Mouse (Mus musculus): ENCODE results near the gene Ubac1. TPM values are rescaled to one million over a fixed set of nuclear protein-coding genes. Genes with fewer than 3 reads are reported as not detected.

Ubac1 gene
- total RNA-seq (2012; rRNA removed) (74.2 and 79.1 TPM in 2 replicates), polyA plus RNA-seq (2012; ENCODE audit: insufficient read depth in 1 of 2, insufficient read length in 2 of 2, low read depth in 1 of 2, low replicate concordance in 2 of 2, missing spikeins in 1 of 2) (10 to 100 TPM in 1 of 2 experiments, not detected in 1; 88.5 TPM)

GRCm38 (mm10) chr2:26021561-26022257 is at the start of gene Ubac1:
TSS of gene Ubac1 (minus strand) at chr2:26021747.
- H3K36me3 ChIP-seq (ENCODE audit: control insufficient read depth in 1 of 2, insufficient read depth in 2 of 2, low read length in 2 of 2), result peaks cover 0 to 23% of the 10 kb centered on the region in 2 experiments; a peak in 2 of 4 replicates
- no peaks in the 10 kb centered on the region for H3K27me3 ChIP-seq (ENCODE audit: control insufficient read depth in 1 of 2, insufficient read depth in 2 of 2, low read length in 2 of 2)
- peak within 1 kb of the TSS; percentile 83 to 95 for H3K4me3 ChIP-seq (ENCODE audit: control insufficient read depth in 1 of 2, insufficient read depth in 1 of 2, low read depth in 2 of 2, low read length in 2 of 2)
- DNase-seq (ENCODE audit: low read depth, low spot score), result peak; percentile 94
- peak within 1 kb of the TSS; percentile 84 for H3K27ac ChIP-seq (ENCODE audit: control insufficient read depth, low read depth, low read length)
- H3K4me1 ChIP-seq (ENCODE audit: control insufficient read depth in 1 of 2, insufficient read depth in 2 of 2, low read length in 2 of 2), result peaks cover 7 to 26% of the 10 kb centered on the region in 2 experiments
- peak within 1 kb of the TSS; percentile 87 for H3K9ac ChIP-seq (ENCODE audit: control insufficient read depth, low read depth, low read length, poor library complexity, severe bottlenecking)
- peaks cover 20% of the 10 kb centered on the region for H3K79me2 ChIP-seq (ENCODE audit: control insufficient read depth, insufficient read depth, low read length, poor library complexity)
- no peaks in the 10 kb centered on the region for H3K9me3 ChIP-seq (replicated peaks; ENCODE audit: insufficient read depth, low read length)
- TF ChIP-seq E2F4 (IDR thresholded peaks at IDR 0.05; ENCODE audit: borderline replicate concordance, low read depth, low read length), result peak; percentile 39; the same call in 1 of the 2 replicates
- no peak for TF ChIP-seq RAD21 (IDR thresholded peaks at IDR 0.05; ENCODE audit: low read depth, low read length)
- peak; percentile 19 for TF ChIP-seq TCF12 (IDR thresholded peaks at IDR 0.05; ENCODE audit: low read depth, low read length)
- 0 out of 2 replicates have a peak, but pooled peaks have one; percentile 12 for TF ChIP-seq UBTF (IDR thresholded peaks at IDR 0.05; ENCODE audit: borderline replicate concordance, insufficient read depth, low read depth, low read length)
- 0 out of 2 replicates have a peak, but pooled peaks have one; percentile 31 for TF ChIP-seq USF1 (IDR thresholded peaks at IDR 0.05; ENCODE audit: low read depth, low read length)
- TF ChIP-seq TAL1 (IDR thresholded peaks at IDR 0.05; ENCODE audit: low read length), result no peak
- no peak; the same call in 1 of the 2 replicates for TF ChIP-seq MAX (IDR thresholded peaks at IDR 0.05; ENCODE audit: low read length)
- no peak for TF ChIP-seq BHLHE40 (IDR thresholded peaks at IDR 0.05; ENCODE audit: borderline replicate concordance, low read depth, low read length)
- TF ChIP-seq USF2 (IDR thresholded peaks at IDR 0.05; ENCODE audit: borderline replicate concordance in 1 of 2, insufficient read depth in 1 of 2, low read depth in 1 of 2, low read length in 2 of 2), result no peak
- no peak for TF ChIP-seq POLR2AphosphoS2 (IDR thresholded peaks at IDR 0.05; ENCODE audit: low read length)
- TF ChIP-seq POLR2A (IDR thresholded peaks at IDR 0.05; ENCODE audit: control insufficient read depth in 1 of 2, insufficient read depth in 1 of 2, low read depth in 1 of 2, low read length in 2 of 2, poor library complexity in 1 of 2), result peak; percentile 55 to 59; a peak in 3 of 4 replicates
- no peak for TF ChIP-seq EP300 (IDR thresholded peaks at IDR 0.05; ENCODE audit: low read depth in 1 of 2, low read length in 2 of 2)
- peak; percentile 44; the same call in 1 of the 2 replicates for TF ChIP-seq CHD2 (IDR thresholded peaks at IDR 0.05; ENCODE audit: low read length)
- peak; percentile 81 for TF ChIP-seq SIN3A (IDR thresholded peaks at IDR 0.05; ENCODE audit: low read length)
- TF ChIP-seq RCOR1 (IDR thresholded peaks at IDR 0.05; ENCODE audit: low read depth, low read length), result no peak
- no peak for TF ChIP-seq ZKSCAN1 (IDR thresholded peaks at IDR 0.05; ENCODE audit: low read depth, low read length)
- TF ChIP-seq MEF2A (IDR thresholded peaks at IDR 0.05; ENCODE audit: extremely low read depth, insufficient replicate concordance, low read depth, low read length, poor library complexity, severe bottlenecking), result no peak
- no peak for TF ChIP-seq CTCF (IDR thresholded peaks at IDR 0.05 in 2 of 3, conservative IDR thresholded peaks at IDR 0.05 in 1 of 3; ENCODE audit: control insufficient read depth in 1 of 3, insufficient read depth in 1 of 3, low read depth in 2 of 3, low read length in 3 of 3, poor library complexity in 1 of 3, severe bottlenecking in 1 of 3)
- TF ChIP-seq ETS1 (IDR thresholded peaks at IDR 0.05; ENCODE audit: low read depth, low read length), result no peak
- TF ChIP-seq GABPA (IDR thresholded peaks at IDR 0.05; ENCODE audit: low read depth, low read length), result no peak
- peak; percentile 82 for TF ChIP-seq KAT2A (conservative IDR thresholded peaks at IDR 0.05; ENCODE audit: low read depth, low read length)
- no peak for TF ChIP-seq POLR2AphosphoS5 (IDR thresholded peaks at IDR 0.05; ENCODE audit: borderline replicate concordance, low read depth, low read length)
- no peak for TF ChIP-seq TBP (IDR thresholded peaks at IDR 0.05; ENCODE audit: low read depth, low read length)
- no peak for TF ChIP-seq ZC3H11A (IDR thresholded peaks at IDR 0.05; ENCODE audit: low read depth, low read length)
- TF ChIP-seq MAZ (IDR thresholded peaks at IDR 0.05; ENCODE audit: low read depth, low read length), result peak; percentile 92
- 0 out of 2 replicates have a peak, but pooled peaks have one; percentile 24 for TF ChIP-seq MYB (IDR thresholded peaks at IDR 0.05; ENCODE audit: low read depth, low read length)
- TF ChIP-seq MXI1 (IDR thresholded peaks at IDR 0.05; ENCODE audit: low read depth, low read length), result peak; percentile 73; the same call in 1 of the 2 replicates
- peak; percentile 68; the same call in 1 of the 2 replicates for TF ChIP-seq ZMIZ1 (IDR thresholded peaks at IDR 0.05; ENCODE audit: low read depth, low read length)
- TF ChIP-seq ZNF384 (IDR thresholded peaks at IDR 0.05; ENCODE audit: low read depth, low read length), result 0 out of 2 replicates have a peak, but pooled peaks have one; percentile 8
- peak; percentile 42 for TF ChIP-seq ELF1 (IDR thresholded peaks at IDR 0.05; ENCODE audit: low read depth, low read length)
- TF ChIP-seq SMC3 (IDR thresholded peaks at IDR 0.05; ENCODE audit: low read depth, low read length), result 0 out of 2 replicates have a peak, but pooled peaks have one; percentile 7
- 0 out of 2 replicates have a peak, but pooled peaks have one; percentile 62 for TF ChIP-seq MYC (IDR thresholded peaks at IDR 0.05; ENCODE audit: low read depth, low read length)
- TF ChIP-seq JUND (IDR thresholded peaks at IDR 0.05; ENCODE audit: low read depth, low read length), result no peak
- TF ChIP-seq NRF1 (IDR thresholded peaks at IDR 0.05; ENCODE audit: insufficient read depth, low read depth, low read length, poor library complexity, severe bottlenecking), result peak; percentile 59

Measured in MEL (cell line).